Mouse (Mus musculus) thymus, adult 2 months (tissue): Measurements from ENCODE around the gene Frmd6. TPM values are rescaled to one million over a fixed set of nuclear protein-coding genes. Genes with fewer than 3 reads are reported as not detected.

Experiments
- DNase-seq: peaks from one replicate; pipeline ENCODE4 v3.0.0; 2021
- H3K27ac ChIP-seq: fragments of 200-500 bp; 2 replicates; pipeline ENCODE4 v1.5.1; 2012; ENCODE audit warnings: low read length, control low read depth; ENCODE audit not compliant: control insufficient read depth, insufficient read depth
- H3K27me3 ChIP-seq: fragments of 200-500 bp; 2 replicates; pipeline ENCODE4 v1.6.1; 2012; ENCODE audit warnings: mild to moderate bottlenecking, low read length, moderate library complexity, mixed read lengths; ENCODE audit not compliant: control insufficient read depth, insufficient read depth
- H3K36me3 ChIP-seq: fragments of 200-500 bp; 2 replicates; pipeline ENCODE4 v1.6.1; 2012; ENCODE audit warnings: mild to moderate bottlenecking, low read length, moderate library complexity; ENCODE audit not compliant: control insufficient read depth, insufficient read depth
- H3K4me1 ChIP-seq: fragments of 200-500 bp; replicated peaks from 2 replicates; pipeline ENCODE4 v1.6.1; 2012; ENCODE audit warnings: low read length; ENCODE audit not compliant: control insufficient read depth, insufficient read depth
- H3K4me3 ChIP-seq: fragments of 200-500 bp; 2 replicates; pipeline ENCODE4 v1.5.1; 2012; ENCODE audit warnings: mild to moderate bottlenecking, low read length, control low read depth, moderate library complexity; ENCODE audit not compliant: control insufficient read depth, insufficient read depth
- CTCF ChIP-seq: fragments of 200-500 bp; IDR thresholded peaks from 2 replicates; pipeline ENCODE4 v1.5.1; 2012; ENCODE audit warnings: mild to moderate bottlenecking, control low read depth, low read length, moderate library complexity, borderline replicate concordance; ENCODE audit not compliant: control insufficient read depth, poor library complexity, insufficient read depth; ENCODE audit errors: extremely low read depth
- POLR2A ChIP-seq: fragments of 200-500 bp; IDR thresholded peaks from 2 replicates; pipeline ENCODE4 v1.6.1; 2012; ENCODE audit warnings: mild to moderate bottlenecking, low read length, control low read depth, moderate library complexity; ENCODE audit not compliant: control insufficient read depth, poor library complexity, insufficient read depth; ENCODE audit errors: extremely low read depth
- WGBS: fragments of 180-500 bp; shearing (Covaris S2); methylation state at CpG from one replicate; pipeline ENCODE4 v1.1.7; 2018; 5-methylcytosine and 5-hydroxymethylcytosine counted together
- polyA plus RNA-seq: library from polyadenylated mRNA; depleted of rRNA; stranded (reverse); fragments of >200 nt; gene quantifications from 2 replicates; pipeline ENCODE4 v1.2.3, GENCODE M21; 2012

The Frmd6 gene
- polyA plus RNA-seq, 1 experiment, result 21.2 TPM

GRCm38 (mm10) chr12:70803494-70803893 is 21.8 kb upstream of the Frmd6 start:
- Histone ChIP-seq H3K27me3 (no peaks in the 10 kb centered on the region), H3K27ac (no peak overlapping the region), H3K4me1 (peaks cover 4% of the 10 kb centered on the region; the same call in 1 of the 2 replicates), H3K36me3 (no peaks in the 10 kb centered on the region), H3K4me3 (no peak overlapping the region)
- WGBS, result 89% methylated on average over 4 of the region's 4 CpGs
- DNase-seq, result no peak
- no peak for TF ChIP-seq CTCF
- TF ChIP-seq POLR2A, result no peak

GRCm38 (mm10) chr12:70804989-70805388 is 20.3 kb upstream of the Frmd6 start:
- DNase-seq, result no peak
- Histone ChIP-seq H3K27ac (no peak overlapping the region), H3K4me1 (peaks cover 4% of the 10 kb centered on the region; the same call in 1 of the 2 replicates), H3K27me3 (no peaks in the 10 kb centered on the region), H3K36me3 (no peaks in the 10 kb centered on the region), H3K4me3 (no peak overlapping the region)
- TF ChIP-seq CTCF (no peak), POLR2A (no peak)
- 72% methylated on average over 2 of the region's 2 CpGs for WGBS

GRCm38 (mm10) chr12:70807543-70807942 is 17.8 kb upstream of the Frmd6 start:
- WGBS, result 87% methylated on average over 5 of the region's 5 CpGs
- no peak for TF ChIP-seq POLR2A
- no peak for TF ChIP-seq CTCF
- H3K27ac ChIP-seq, result no peak overlapping the region
- no peaks in the 10 kb centered on the region for H3K27me3 ChIP-seq
- peaks cover 4% of the 10 kb centered on the region; the same call in 1 of the 2 replicates for H3K4me1 ChIP-seq
- H3K4me3 ChIP-seq, result no peak overlapping the region
- no peaks in the 10 kb centered on the region for H3K36me3 ChIP-seq
- DNase-seq, result no peak

- Histone ChIP-seq H3K27me3 (no peaks in the 10 kb centered on the region), H3K27ac (no peak overlapping the region), H3K4me1 (peaks cover 4% of the 10 kb centered on the region; the same call in 1 of the 2 replicates), H3K4me3 (no peak overlapping the region), H3K36me3 (no peaks in the 10 kb centered on the region)
- no peak for TF ChIP-seq POLR2A
- no peak for TF ChIP-seq CTCF
- no peak for DNase-seq
- 78% methylated on average over 6 of the region's 6 CpGs for WGBS
Observed at GRCm38 (mm10) chr12:70807975-70808374, 17.3 kb upstream of the Frmd6 start.

- no peak for DNase-seq
- 92% methylated on average over 2 of the region's 2 CpGs for WGBS
- no peaks in the 10 kb centered on the region for H3K36me3 ChIP-seq
- TF ChIP-seq CTCF (no peak), POLR2A (no peak)
- H3K4me1 ChIP-seq, result peaks cover 4% of the 10 kb centered on the region; the same call in 1 of the 2 replicates
- H3K27ac ChIP-seq, result no peak overlapping the region
- H3K27me3 ChIP-seq, result no peaks in the 10 kb centered on the region
- H3K4me3 ChIP-seq, result no peak overlapping the region
Observed at GRCm38 (mm10) chr12:70809957-70810356, 15.4 kb upstream of the Frmd6 start.

- Histone ChIP-seq H3K4me1 (no peaks in the 10 kb centered on the region), H3K4me3 (no peak overlapping the region), H3K27ac (no peak overlapping the region), H3K36me3 (no peaks in the 10 kb centered on the region), H3K27me3 (no peaks in the 10 kb centered on the region)
- WGBS, result 86% methylated on average over 6 of the region's 6 CpGs
- DNase-seq, result no peak
- TF ChIP-seq CTCF (no peak), POLR2A (no peak)
Observed at GRCm38 (mm10) chr12:70811772-70812171, 13.5 kb upstream of the Frmd6 start.

- Histone ChIP-seq H3K4me1 (no peaks in the 10 kb centered on the region), H3K4me3 (no peak overlapping the region), H3K36me3 (no peaks in the 10 kb centered on the region), H3K27ac (no peak overlapping the region), H3K27me3 (no peaks in the 10 kb centered on the region)
- no peak for DNase-seq
- no peak for TF ChIP-seq POLR2A
- no peak for TF ChIP-seq CTCF
- WGBS, result 96% methylated on average over 6 of the region's 6 CpGs
Observed at GRCm38 (mm10) chr12:70812176-70812575, 13.1 kb upstream of the Frmd6 start.
